Mouse (Mus musculus) G1E-ER4 (cell line): ENCODE data around the gene Cbx3. TPM values are rescaled to one million over a fixed set of nuclear protein-coding genes. Genes with fewer than 3 reads are reported as not detected.

Source experiments
- GATA1 ChIP-seq: IDR thresholded peaks from one replicate; pipeline ENCODE4 v1.8.0; 2012; ENCODE audit warnings: low read length, inconsistent platforms
- polyA plus RNA-seq: library from polyadenylated mRNA; stranded (reverse); fragments of >175 nt; gene quantifications from 2 replicates; pipeline ENCODE4 v1.2.3, GENCODE M21; 2012

Cbx3 gene
- polyA plus RNA-seq, 1 experiment: 75.0 TPM

GRCm38 (mm10) chr6:51459313-51460020 lies 10.7 kb upstream of the Cbx3 start:
- TF ChIP-seq GATA1: no peak

- no peak for TF ChIP-seq GATA1
Measured at GRCm38 (mm10) chr6:51460021-51460360, 10.2 kb upstream of the Cbx3 start.

- no peak for TF ChIP-seq GATA1
Measured at GRCm38 (mm10) chr6:51460363-51460762, 9.8 kb upstream of the Cbx3 start.

DNA sequence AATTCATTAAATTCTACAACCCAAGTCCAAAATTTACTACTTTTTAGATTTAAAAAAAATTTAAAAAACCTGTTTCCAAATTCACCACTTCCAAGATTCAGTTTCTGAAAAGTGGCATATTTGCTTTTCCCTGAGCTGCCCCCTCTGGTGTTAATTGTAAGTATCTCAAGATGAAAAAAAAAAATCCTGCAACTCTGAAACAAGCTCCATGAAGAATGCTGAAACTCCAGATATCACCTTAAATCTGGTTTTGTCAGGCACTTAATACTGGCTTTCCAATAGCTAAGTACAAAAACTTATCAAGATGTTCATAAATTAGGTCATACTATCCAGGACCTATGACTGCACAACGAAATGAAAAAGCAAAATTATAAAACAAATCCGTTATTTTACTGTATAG lies 2.5 kb upstream of the Cbx3 start:
- no peak for TF ChIP-seq GATA1

DNA sequence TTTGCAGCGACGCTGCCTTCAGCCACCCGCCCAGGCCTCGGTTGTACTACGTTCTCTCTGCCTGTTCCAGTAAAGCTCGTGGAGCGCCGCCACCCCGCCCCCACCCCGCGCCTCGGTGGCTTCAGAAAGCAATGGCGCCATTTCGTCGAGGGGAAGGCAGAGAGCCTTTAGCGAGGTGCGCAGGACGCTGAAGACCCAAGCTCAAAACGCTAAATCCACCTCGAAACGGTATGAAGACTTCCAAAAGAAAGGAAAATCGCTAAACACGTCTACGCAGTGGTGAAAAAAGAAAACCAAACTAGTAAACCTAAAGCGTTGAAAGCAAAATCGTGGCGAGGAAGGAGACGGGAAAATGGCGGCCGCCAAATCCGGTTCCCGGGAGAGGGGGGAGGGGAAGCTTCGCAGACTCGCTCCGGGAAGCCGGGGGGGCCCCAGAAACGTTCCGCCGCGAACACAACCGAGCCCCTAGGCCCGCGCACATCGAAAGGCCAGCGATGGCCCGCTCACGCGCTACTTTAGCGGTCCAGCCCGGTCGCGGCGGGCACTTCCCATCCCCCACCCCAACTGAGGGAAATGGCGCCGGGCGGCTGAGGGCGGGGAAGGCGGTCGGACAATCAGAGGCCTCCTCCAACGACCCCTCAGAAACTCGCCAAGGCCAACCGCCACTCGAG lies 1.1 kb upstream of the Cbx3 start:
- no peak for TF ChIP-seq GATA1

- TF ChIP-seq GATA1: no peak
Measured at GRCm38 (mm10) chr6:51469715-51470310, 347 bp upstream of the Cbx3 start, which contains the start of gene Hnrnpa2b1. TSS of gene Hnrnpa2b1 (minus strand) at chr6:51469894.

- TF ChIP-seq GATA1: no peak
Measured at GRCm38 (mm10) chr6:51471179-51471505, 982 bp downstream of the Cbx3 start.

GRCm38 (mm10) chr6:51471782-51472181 lies 1.6 kb downstream of the Cbx3 start:
- no peak for TF ChIP-seq GATA1

- TF ChIP-seq GATA1: no peak
Measured at GRCm38 (mm10) chr6:51472213-51472612, 2.1 kb downstream of the Cbx3 start.

- TF ChIP-seq GATA1: no peak
Measured at GRCm38 (mm10) chr6:51479136-51479731, 9.1 kb downstream of the Cbx3 start.

- TF ChIP-seq GATA1: no peak
Measured at GRCm38 (mm10) chr6:51481548-51481947, 11.4 kb downstream of the Cbx3 start.

DNA sequence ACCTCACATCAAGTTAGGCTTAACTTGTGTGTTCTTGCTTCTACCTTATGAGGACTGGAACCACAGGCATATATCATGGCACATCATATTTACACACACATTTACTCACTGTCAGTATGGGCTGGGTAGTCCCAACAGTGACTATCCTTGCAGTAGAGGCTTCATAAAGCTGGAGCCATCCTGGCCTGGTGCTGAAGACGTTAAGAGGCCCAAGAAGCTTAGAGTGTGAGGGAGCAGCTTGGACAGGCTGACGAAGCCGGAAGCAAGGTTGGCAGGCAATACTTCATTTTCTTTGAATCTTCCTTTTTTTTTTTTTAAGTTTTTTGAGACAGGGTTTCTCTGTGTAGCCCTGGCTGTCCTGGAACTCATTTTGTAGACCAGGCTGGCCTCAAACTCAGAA lies 13.7 kb downstream of the Cbx3 start:
- TF ChIP-seq GATA1: no peak

DNA sequence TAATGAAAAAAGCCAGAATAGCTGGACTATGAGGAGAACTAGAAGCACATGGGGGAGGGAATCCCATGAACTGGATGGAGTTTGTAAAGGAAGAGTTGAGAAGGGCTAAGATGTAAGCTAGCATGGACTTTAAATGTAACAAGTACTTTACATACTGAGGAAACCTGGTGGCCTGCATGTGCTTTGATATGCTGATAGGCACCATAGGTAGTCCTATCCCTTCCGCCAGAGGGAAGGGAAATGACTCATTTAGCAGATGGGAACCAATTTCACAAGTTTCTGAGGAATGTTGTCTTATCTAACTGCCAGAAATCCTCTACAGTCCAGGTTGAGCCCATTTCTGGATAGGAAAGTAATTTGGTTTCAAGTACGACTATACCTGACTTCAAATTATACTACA lies 15.5 kb downstream of the Cbx3 start:
- no peak for TF ChIP-seq GATA1

DNA sequence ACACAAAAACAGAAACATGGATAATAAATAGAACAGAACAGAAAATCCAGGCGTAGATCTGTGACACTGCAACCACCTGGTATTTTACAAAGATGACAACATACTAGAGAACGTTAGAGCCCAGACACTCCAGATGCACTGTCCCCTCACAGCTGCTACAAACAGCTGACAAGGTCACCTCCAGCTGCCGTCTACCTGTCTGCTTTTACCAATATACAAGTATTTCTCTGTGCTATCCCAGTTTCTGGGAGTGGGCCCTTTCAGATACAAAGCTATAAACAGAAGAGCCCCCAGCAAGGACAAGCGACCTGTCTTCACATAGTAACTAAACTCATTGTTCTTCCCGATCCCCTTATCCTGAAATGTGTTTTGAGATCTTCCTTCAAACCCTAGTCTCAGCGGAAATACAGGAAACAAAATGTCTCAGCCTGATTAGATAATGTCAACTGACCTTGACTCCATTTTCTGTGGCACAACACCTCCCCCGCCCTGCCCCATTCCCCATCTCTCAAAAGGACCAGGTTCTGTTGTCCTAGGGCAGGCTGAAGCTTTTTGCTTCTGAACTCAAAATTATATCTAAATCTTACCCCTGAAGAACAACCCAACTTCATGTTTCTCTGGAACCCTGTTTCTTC lies 16.0 kb downstream of the Cbx3 start:
- TF ChIP-seq GATA1: no peak

GRCm38 (mm10) chr6:51486731-51487130 lies 16.6 kb downstream of the Cbx3 start:
- no peak for TF ChIP-seq GATA1

GRCm38 (mm10) chr6:51489787-51490186 lies 19.6 kb downstream of the Cbx3 start:
- TF ChIP-seq GATA1: no peak
